Mouse (Mus musculus) embryonic fibroblast, embryonic 13.5 days (primary cell): Measurements from ENCODE around the gene Cttn.

Source experiments
- CTCF ChIP-seq: IDR thresholded peaks from 2 replicates; pipeline ENCODE4 v1.5.1; 2011; ENCODE audit warnings: mild to moderate bottlenecking, control low read depth, low read length, moderate library complexity, borderline replicate concordance; ENCODE audit not compliant: insufficient read depth
- POLR2A ChIP-seq: IDR thresholded peaks from 2 replicates; pipeline ENCODE4 v1.6.1; 2011; ENCODE audit warnings: low read depth, mild to moderate bottlenecking, control low read depth, low read length, moderate library complexity

DNA sequence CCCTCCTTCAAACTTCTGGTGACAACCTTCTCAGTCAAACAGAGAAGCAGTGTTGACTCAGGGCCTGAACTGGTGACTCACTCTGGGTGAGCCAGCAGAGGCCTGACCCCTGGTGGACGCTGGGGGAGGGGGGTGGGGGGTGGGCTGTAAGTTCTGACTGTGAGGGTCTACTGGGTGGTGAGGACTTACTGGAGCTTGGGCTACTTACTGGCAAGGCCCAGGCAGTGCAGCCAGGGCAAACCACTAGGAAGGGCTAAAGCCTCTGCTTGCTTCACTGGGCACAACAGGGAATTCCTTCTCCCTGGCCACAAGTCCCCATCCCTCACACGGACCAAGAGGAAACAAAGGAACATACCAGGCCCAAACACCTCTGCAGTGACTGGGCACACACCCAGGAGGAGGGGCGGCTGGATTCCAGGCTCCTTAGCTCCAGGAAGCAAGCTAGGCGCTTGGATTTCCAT, 1.6 kb downstream of the Cttn start:
- TF ChIP-seq CTCF (no peak), POLR2A (0 out of 2 replicates have a peak, but pooled peaks have one; percentile 8)
